ENCODE assay signal across 29 mouse cellular contexts in the genomic region with DNA sequence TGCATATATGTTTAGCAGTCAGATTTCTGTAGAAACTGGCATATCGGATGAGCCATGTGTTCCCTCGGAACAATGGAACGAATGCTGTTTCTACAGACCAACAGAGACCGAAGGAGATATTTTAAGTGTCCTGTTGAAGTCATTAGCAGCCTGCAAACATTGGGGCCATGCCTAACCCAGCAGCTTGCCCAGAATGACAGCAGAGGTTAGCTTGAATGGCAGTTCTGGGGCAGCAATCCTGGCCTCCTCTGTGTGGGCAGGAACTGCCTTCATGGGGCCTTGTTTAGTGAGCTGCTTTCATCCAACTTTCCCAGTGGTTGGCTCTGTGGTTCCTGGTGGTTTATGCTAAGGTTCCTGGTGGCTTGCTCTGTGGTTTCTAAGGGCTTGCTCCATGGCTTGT. TPM values are rescaled to one million over a fixed set of nuclear protein-coding genes. Genes with fewer than 3 reads are reported as not detected.
"Had no signal": no experiment of that assay in that cellular context is flagged by ENCODE, and none has a peak within 500 bp of the region (broad histone marks: within the 10 kb centered on the region; RNA-seq: fewer than 3 reads in every experiment).

No protein-coding gene starts in this region.

- H3K4me3 ChIP-seq: embryonic facial prominence, embryonic 10.5 days; embryonic facial prominence, embryonic 12.5 days; embryonic facial prominence, embryonic 13.5 days; embryonic facial prominence, embryonic 15.5 days; erythroblast, embryonic 14.5 days; forebrain, embryonic 10.5 days; forebrain, embryonic 12.5 days; forebrain, embryonic 13.5 days; forebrain, embryonic 15.5 days; heart, adult 2 months; heart, embryonic 10.5 days had no signal

- DNase-seq: cerebellum, adult 2 months; cerebellum, adult 8-10 months; cerebellum, adult 9-10 months; cerebellum, adult 9-11 months; cerebellum, postnatal 10 days; cerebellum, postnatal 14 days; cerebellum, postnatal 25 days; cerebellum, postnatal 36 days; embryo, embryonic 11 days; forebrain, postnatal 0 days; gastrocnemius, postnatal 10 days; gastrocnemius, postnatal 14 days; gastrocnemius, postnatal 25 days; heart, adult 11 months had no signal

- H3K27ac ChIP-seq: embryonic facial prominence, embryonic 10.5 days; embryonic facial prominence, embryonic 12.5 days; embryonic facial prominence, embryonic 13.5 days; embryonic facial prominence, embryonic 15.5 days; forebrain, embryonic 10.5 days; forebrain, embryonic 12.5 days; forebrain, embryonic 13.5 days; forebrain, embryonic 15.5 days; heart, adult 2 months; heart, embryonic 10.5 days had no signal

RNA-seq across cellular contexts. Expression of a gene that starts 24.4 kb away (rescaled TPM):
- total RNA-seq: common myeloid progenitor, adult 5-6 weeks; granulocyte monocyte progenitor cell, adult 5-6 weeks had no signal

RNA-seq across cellular contexts. Expression of a gene that starts 54.5 kb away (rescaled TPM):
- total RNA-seq: common myeloid progenitor, adult 5-6 weeks; gastrocnemius, adult 8-10 months; gastrocnemius, postnatal 4 days; granulocyte monocyte progenitor cell, adult 5-6 weeks had no signal
